Mouse (Mus musculus) hindbrain, embryonic 11.5 days (tissue): ENCODE data around the gene Ttbk1. TPM values are rescaled to one million over a fixed set of nuclear protein-coding genes. Genes with fewer than 3 reads are reported as not detected.

Source experiments
- ATAC-seq: fragments of 200-750 bp; cut with Nextera tagmentation; 2 replicates; pipeline ENCODE4 v1.8.0; 2017; ENCODE audit warnings: mild to moderate bottlenecking, moderate TSS enrichment, moderate library complexity; ENCODE audit not compliant: low FRiP score
- DNase-seq: peaks from one replicate; pipeline ENCODE4 v3.0.0-alpha.2; 2015; ENCODE audit warnings: low spot score
- H3K27ac ChIP-seq: fragments of 300-500 bp; sonication (generic); 2 replicates; pipeline ENCODE4 v1.5.1; 2014; ENCODE audit warnings: mild to moderate bottlenecking, low read depth, low read length
- H3K27me3 ChIP-seq: fragments of 300-500 bp; sonication (generic); 2 replicates; pipeline ENCODE4 v1.6.1; 2014; ENCODE audit warnings: mild to moderate bottlenecking, low read length, moderate library complexity, mixed read lengths; ENCODE audit not compliant: control insufficient read depth, insufficient read depth
- H3K36me3 ChIP-seq: fragments of 300-500 bp; sonication (generic); 2 replicates; pipeline ENCODE4 v1.6.1; 2014; ENCODE audit warnings: mild to moderate bottlenecking, low read length, moderate library complexity, mixed read lengths; ENCODE audit not compliant: control insufficient read depth, insufficient read depth
- H3K4me1 ChIP-seq: fragments of 300-500 bp; sonication (generic); replicated peaks from 2 replicates; pipeline ENCODE4 v1.6.1; 2014; ENCODE audit warnings: low read length, mixed read lengths; ENCODE audit not compliant: control insufficient read depth, insufficient read depth
- H3K4me2 ChIP-seq: fragments of 300-500 bp; sonication (generic); replicated peaks from 2 replicates; pipeline ENCODE4 v1.6.1; 2014; ENCODE audit warnings: mild to moderate bottlenecking, low read depth, low read length
- H3K4me3 ChIP-seq: fragments of 300-500 bp; sonication (generic); 2 replicates; pipeline ENCODE4 v1.5.1; 2014; ENCODE audit warnings: low read depth, low read length
- H3K9ac ChIP-seq: fragments of 300-500 bp; sonication (generic); 2 replicates; pipeline ENCODE4 v1.6.1; 2014; ENCODE audit warnings: low read depth, low read length
- H3K9me3 ChIP-seq: fragments of 300-500 bp; sonication (generic); 2 replicates; pipeline ENCODE4 v1.6.1; 2016; ENCODE audit warnings: low read length; ENCODE audit not compliant: control insufficient read depth
- WGBS: fragments of 180-500 bp; shearing (Covaris S2); extraction: QIAGEN DNeasy Blood & Tissue Kit; methylation state at CpG from one replicate; pipeline ENCODE4 v1.1.7; 2014; 5-methylcytosine and 5-hydroxymethylcytosine counted together
- polyA plus RNA-seq: library from polyadenylated mRNA; unstranded; fragments of >200 nt; fragmentation: Nextera tagmentation; extraction: Ambion mirVana; gene quantifications from 2 replicates; pipeline ENCODE4 v1.2.1, GENCODE M21; 2014

The Ttbk1 gene
- polyA plus RNA-seq, 1 experiment from 2014 or later: 2.3 TPM

DNA sequence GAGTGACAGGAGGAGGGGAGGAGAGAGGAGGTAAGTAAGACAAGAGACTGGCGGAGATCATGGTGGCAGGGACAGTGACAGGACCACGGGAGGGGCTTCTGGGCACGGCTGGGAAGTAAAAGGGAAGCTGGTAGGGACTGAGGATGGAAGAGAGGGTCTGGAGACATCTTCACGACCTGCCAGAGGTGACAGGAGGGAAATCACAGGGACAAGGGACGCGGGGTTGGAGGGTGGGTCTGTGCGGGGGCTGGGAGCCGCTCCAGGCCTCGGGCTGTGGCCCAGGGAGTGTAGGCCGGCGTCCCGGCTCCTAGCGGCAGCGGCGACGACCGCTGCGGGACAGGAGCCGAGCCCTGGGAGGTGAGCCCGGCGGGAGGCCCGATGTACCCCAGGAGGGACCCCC lies 480 bp downstream of the Ttbk1 start:
- H3K4me1 ChIP-seq: peaks cover 8% of the 10 kb centered on the region
- peak overlapping the region; percentile 66 for H3K4me3 ChIP-seq
- peak overlapping the region; percentile 83 for H3K9ac ChIP-seq
- DNase-seq: peak; percentile 42
- ATAC-seq: 0 out of 2 replicates have a peak, but pooled peaks have one; percentile 30
- H3K27ac ChIP-seq: no peak overlapping the region
- peaks cover 26% of the 10 kb centered on the region for H3K27me3 ChIP-seq
- H3K4me2 ChIP-seq: peak overlapping the region; percentile 80
- no peaks in the 10 kb centered on the region for H3K9me3 ChIP-seq
- no peaks in the 10 kb centered on the region for H3K36me3 ChIP-seq
- under 1% methylated on average over 21 of the region's 22 CpGs for WGBS

DNA sequence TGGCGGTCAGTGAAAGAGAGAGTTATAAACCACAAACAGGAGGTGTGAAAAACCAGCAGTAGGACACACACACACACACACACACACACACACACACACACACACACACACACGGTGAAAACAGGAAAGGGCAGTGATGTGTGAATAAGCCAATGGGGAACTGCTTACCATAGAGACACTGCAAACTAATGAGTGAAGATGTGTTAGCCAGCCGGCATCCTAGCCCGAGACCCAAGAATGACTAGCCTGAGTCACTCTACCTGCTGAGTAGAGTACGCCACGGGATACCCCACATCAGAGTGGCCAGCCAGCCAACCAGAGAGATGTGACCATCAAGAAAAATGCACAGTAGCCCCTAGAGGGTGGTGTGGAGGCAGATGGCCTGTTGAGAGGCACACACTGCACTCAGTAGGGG lies 3.0 kb downstream of the Ttbk1 start:
- Histone ChIP-seq H3K4me3 (peak overlapping the region; percentile 27; the same call in 1 of the 2 replicates), H3K9me3 (no peaks in the 10 kb centered on the region), H3K27ac (no peak overlapping the region), H3K9ac (0 out of 2 replicates have a peak overlapping the region, but pooled peaks have one; percentile 20), H3K27me3 (peaks cover 25% of the 10 kb centered on the region), H3K4me2 (peak overlapping the region; percentile 53), H3K4me1 (peaks cover 8% of the 10 kb centered on the region), H3K36me3 (no peaks in the 10 kb centered on the region)
- 11% methylated on average over 6 of the region's 6 CpGs for WGBS
- ATAC-seq (peak; percentile 31; the same call in 1 of the 2 replicates), DNase-seq (peak; percentile 20)

DNA sequence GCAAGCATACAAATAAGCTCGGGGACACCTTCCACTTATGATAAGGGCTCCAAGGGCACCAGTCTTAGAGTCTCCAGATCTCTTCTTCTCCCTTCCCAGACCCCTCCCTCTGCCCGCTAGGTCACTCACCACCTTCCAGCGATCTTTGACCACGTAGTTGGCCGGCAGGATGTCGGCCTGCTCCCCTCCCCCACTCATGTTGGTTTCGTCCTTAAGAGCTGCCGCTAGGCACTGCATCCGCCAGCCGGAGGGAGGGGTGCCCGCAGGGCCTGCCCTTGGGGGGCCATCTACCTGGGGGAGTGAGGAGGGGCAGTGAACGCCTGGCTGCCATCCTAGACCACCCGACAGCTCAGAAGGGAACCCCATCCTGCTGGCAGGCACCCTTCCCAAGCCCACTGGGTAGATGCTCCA lies 3.4 kb downstream of the Ttbk1 start:
- no peak overlapping the region for H3K27ac ChIP-seq
- H3K4me2 ChIP-seq: peak overlapping the region; percentile 53
- H3K36me3 ChIP-seq: no peaks in the 10 kb centered on the region
- peak overlapping the region; percentile 20; the same call in 1 of the 2 replicates for H3K9ac ChIP-seq
- peak overlapping the region; percentile 27 for H3K4me3 ChIP-seq
- H3K27me3 ChIP-seq: peaks cover 24% of the 10 kb centered on the region
- DNase-seq (peak; percentile 50), ATAC-seq (0 out of 2 replicates have a peak, but pooled peaks have one; percentile 18)
- 1% methylated on average over 13 of the region's 13 CpGs for WGBS
- H3K4me1 ChIP-seq: peaks cover 8% of the 10 kb centered on the region
- no peaks in the 10 kb centered on the region for H3K9me3 ChIP-seq

DNA sequence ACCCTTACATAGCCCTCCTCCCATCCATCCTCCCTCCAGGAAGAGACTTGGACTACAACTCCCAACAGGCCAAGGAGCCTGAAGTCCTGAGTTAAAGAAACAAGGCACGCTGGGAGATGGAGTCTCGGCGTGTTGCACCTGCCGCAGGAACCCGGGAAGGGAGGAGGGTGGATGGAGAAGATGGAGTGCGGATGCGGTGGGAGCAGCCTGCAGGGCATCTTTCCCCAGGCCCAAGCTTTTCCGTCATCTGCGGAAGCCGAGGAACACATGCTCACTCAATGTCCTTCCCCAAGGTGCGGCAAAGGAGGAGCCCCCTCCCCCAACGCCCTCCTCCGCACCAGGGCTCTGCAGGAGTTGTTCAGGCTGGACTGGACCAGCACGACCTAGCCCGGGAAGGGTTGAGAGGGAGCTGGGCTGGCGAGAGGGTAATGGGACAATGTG lies 3.9 kb downstream of the Ttbk1 start:
- Histone ChIP-seq H3K4me1 (peaks cover 8% of the 10 kb centered on the region), H3K36me3 (no peaks in the 10 kb centered on the region), H3K9ac (peak overlapping the region; percentile 20; the same call in 1 of the 2 replicates), H3K4me2 (peak overlapping the region; percentile 53), H3K27me3 (peaks cover 21% of the 10 kb centered on the region), H3K4me3 (peak overlapping the region; percentile 27), H3K27ac (no peak overlapping the region), H3K9me3 (no peaks in the 10 kb centered on the region)
- WGBS: 4% methylated on average over 16 of the region's 16 CpGs
- ATAC-seq (peak; percentile 37; the same call in 1 of the 2 replicates), DNase-seq (peak; percentile 68)

DNA sequence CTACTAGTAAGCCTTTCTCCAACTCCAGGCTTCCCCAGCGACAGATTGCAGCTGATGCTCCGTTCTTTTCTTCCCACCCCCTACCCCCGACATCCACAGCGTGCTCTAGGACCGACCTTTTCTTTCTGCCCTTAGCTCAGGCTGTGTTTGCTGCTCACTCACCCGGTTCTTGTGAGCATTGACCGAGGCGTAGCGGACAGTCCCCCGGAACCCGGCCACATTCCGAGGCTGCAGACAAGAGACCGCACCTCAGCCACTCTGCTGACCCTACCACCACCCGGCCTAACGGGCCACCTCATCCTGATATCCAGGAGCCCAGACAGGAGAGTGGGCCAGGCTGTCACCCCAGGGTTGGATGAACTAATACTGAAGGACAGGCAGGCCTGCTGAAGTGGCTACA lies 10.2 kb downstream of the Ttbk1 start:
- Histone ChIP-seq H3K9me3 (no peaks in the 10 kb centered on the region), H3K36me3 (0 out of 2 replicates have a peak, but pooled peaks cover 2% of the 10 kb centered on the region), H3K27me3 (no peaks in the 10 kb centered on the region), H3K4me1 (no peaks in the 10 kb centered on the region), H3K9ac (no peak overlapping the region), H3K4me2 (no peak overlapping the region), H3K27ac (no peak overlapping the region), H3K4me3 (no peak overlapping the region)
- ATAC-seq (no peak), DNase-seq (no peak)
- 82% methylated on average over 15 of the region's 15 CpGs for WGBS

DNA sequence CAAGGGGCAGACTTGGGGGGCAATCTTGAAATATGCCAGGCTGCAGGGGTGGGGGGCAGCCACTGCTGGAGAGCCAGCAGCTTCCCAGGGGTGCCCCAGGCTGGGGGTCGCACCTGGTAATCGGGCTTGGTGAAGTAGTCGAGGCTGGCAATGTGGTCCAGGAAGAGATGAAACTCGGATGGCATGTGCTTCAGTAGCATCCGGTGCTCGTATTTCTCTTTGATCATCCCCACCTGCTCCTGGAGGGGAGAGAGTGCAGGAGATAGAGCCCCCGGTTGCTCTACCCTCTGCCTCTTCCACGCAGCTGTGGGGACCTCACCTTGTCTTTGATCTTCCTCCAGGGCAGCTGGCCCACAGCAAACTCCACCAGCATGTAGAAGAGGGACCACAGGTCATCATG lies 10.9 kb downstream of the Ttbk1 start:
- H3K9me3 ChIP-seq: no peaks in the 10 kb centered on the region
- no peaks in the 10 kb centered on the region for H3K4me1 ChIP-seq
- H3K4me3 ChIP-seq: no peak overlapping the region
- 86% methylated on average over 8 of the region's 8 CpGs for WGBS
- ATAC-seq: no peak
- DNase-seq: no peak
- no peak overlapping the region for H3K4me2 ChIP-seq
- H3K9ac ChIP-seq: no peak overlapping the region
- H3K36me3 ChIP-seq: 0 out of 2 replicates have a peak, but pooled peaks cover 2% of the 10 kb centered on the region
- H3K27ac ChIP-seq: no peak overlapping the region
- no peaks in the 10 kb centered on the region for H3K27me3 ChIP-seq

DNA sequence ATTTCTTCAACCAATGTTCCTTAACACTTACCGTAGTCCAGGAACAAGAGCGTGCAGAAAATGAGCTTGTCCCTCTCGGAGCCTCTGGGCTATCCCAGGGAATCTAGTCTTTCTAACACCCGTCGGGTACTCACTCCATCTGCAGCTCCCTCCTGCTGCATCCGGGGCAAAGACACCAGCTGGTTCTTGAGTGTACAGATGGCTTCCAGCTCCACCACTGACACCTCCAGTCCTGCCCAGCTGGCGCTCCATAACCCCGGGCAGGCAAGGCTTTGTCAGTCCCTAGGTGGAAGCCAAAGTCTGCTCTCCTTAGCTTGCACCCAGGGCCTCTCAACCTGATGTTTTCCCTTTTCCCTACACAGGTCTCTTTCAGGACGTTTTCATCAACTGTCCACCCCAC lies 19.6 kb downstream of the Ttbk1 start:
- H3K4me3 ChIP-seq: no peak overlapping the region
- WGBS: 71% methylated on average over 9 of the region's 9 CpGs
- no peak for DNase-seq
- H3K27ac ChIP-seq: no peak overlapping the region
- no peaks in the 10 kb centered on the region for H3K27me3 ChIP-seq
- H3K4me1 ChIP-seq: no peaks in the 10 kb centered on the region
- H3K4me2 ChIP-seq: no peak overlapping the region
- ATAC-seq: no peak
- no peaks in the 10 kb centered on the region for H3K9me3 ChIP-seq
- no peak overlapping the region for H3K9ac ChIP-seq
- H3K36me3 ChIP-seq: no peaks in the 10 kb centered on the region

DNA sequence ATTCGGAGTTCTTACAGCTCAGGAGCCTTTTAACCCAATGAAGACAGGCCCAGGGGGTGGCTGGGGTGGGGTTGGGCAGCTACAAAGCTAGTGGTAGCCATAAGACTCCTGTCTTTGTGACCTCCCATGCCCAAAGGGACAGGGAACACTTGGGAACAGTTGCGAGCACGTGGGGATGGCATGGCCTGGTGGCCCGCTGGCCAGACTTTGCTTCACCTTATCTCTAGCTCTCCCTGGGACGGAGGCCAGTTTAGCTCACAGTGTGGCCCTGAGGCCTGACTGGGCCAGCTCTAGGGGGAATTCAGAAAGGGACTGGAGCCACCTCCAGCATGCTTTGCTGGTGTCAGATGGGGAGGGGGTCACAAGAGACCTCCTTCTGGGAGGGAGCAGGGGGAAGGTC lies 25.2 kb downstream of the Ttbk1 start:
- Histone ChIP-seq H3K4me1 (peaks cover 3% of the 10 kb centered on the region; the same call in 1 of the 2 replicates), H3K36me3 (no peaks in the 10 kb centered on the region), H3K9ac (no peak overlapping the region), H3K4me3 (no peak overlapping the region), H3K27ac (no peak overlapping the region), H3K4me2 (no peak overlapping the region), H3K9me3 (no peaks in the 10 kb centered on the region), H3K27me3 (peaks cover 32% of the 10 kb centered on the region)
- DNase-seq (no peak), ATAC-seq (no peak)
- 79% methylated on average over 5 of the region's 5 CpGs for WGBS

DNA sequence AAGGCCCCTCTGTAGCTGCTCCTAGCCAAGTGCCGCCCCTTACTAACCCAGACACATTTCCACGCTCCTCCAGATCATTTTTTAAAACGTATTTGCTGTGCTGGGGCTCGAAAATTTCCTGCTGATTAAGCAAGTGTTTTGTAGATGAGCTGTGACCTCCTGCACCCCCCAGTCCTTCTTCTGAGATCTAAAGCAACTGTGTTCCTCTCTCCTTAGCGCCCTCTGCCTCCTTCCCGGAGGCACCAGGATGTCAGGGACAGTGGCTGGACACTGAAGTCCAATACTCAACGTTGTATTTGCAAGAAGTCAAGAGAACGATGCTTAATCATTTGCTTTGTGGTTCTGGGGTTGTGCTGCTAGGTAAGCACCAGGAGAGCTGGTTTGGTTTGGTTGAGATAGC lies 26.1 kb downstream of the Ttbk1 start:
- peak overlapping the region; percentile 19; the same call in 1 of the 2 replicates for H3K9ac ChIP-seq
- ATAC-seq (no peak), DNase-seq (peak; percentile 23)
- H3K4me3 ChIP-seq: peak overlapping the region; percentile 6; the same call in 1 of the 2 replicates
- peaks cover 3% of the 10 kb centered on the region; the same call in 1 of the 2 replicates for H3K4me1 ChIP-seq
- WGBS: 9% methylated on average over 8 of the region's 8 CpGs
- no peak overlapping the region for H3K27ac ChIP-seq
- no peaks in the 10 kb centered on the region for H3K36me3 ChIP-seq
- no peaks in the 10 kb centered on the region for H3K9me3 ChIP-seq
- peaks cover 36% of the 10 kb centered on the region for H3K27me3 ChIP-seq
- H3K4me2 ChIP-seq: peak overlapping the region; percentile 34; the same call in 1 of the 2 replicates
